ENCODE assay signal across 9 mouse cellular contexts in genomic region chr16:95833455-95833854, GRCm38 (mm10).
DNase-seq lines count a peak whose midpoint lies in the region; ATAC-seq and TF ChIP-seq lines count a peak whose summit lies in the region.
"Had no signal": no experiment of that assay in that cellular context is flagged by ENCODE, and none has a peak within 500 bp of the region (broad histone marks: within the 10 kb centered on the region; RNA-seq: fewer than 3 reads in every experiment).

No protein-coding gene starts in this region.

- H3K27ac ChIP-seq in hindbrain, embryonic 13.5 days, result 0 out of 2 replicates have a peak overlapping the region, but pooled peaks have one; percentile 6
- H3K27ac ChIP-seq in hindbrain, embryonic 12.5 days, result no peak overlapping the region
- H3K27ac ChIP-seq in left cerebral cortex, adult 2 months, result no peak overlapping the region
- H3K27ac ChIP-seq in hindbrain, embryonic 11.5 days (ENCODE audit: low read depth, low read length), result no peak overlapping the region

- H3K4me3 ChIP-seq in hindbrain, embryonic 13.5 days, result no peak overlapping the region
- no peak overlapping the region for H3K4me3 ChIP-seq in hindbrain, embryonic 12.5 days
- no peak overlapping the region for H3K4me3 ChIP-seq in left cerebral cortex, adult 2 months
- no peak overlapping the region for H3K4me3 ChIP-seq in hindbrain, embryonic 11.5 days (ENCODE audit: low read depth, low read length)

- H3K4me2 ChIP-seq in hindbrain, embryonic 13.5 days, result no peak overlapping the region
- no peak overlapping the region for H3K4me2 ChIP-seq in hindbrain, embryonic 12.5 days (replicated peaks)
- H3K4me2 ChIP-seq in hindbrain, embryonic 11.5 days (replicated peaks; ENCODE audit: low read depth, low read length), result no peak overlapping the region

- no peak for TF ChIP-seq POLR2A in brain, embryonic 14.5 days (IDR thresholded peaks at IDR 0.05; ENCODE audit: borderline replicate concordance, extremely low read depth, insufficient read depth, insufficient read length, poor library complexity, severe bottlenecking)

- no peaks in the 10 kb centered on the region for H3K36me3 ChIP-seq in hindbrain, embryonic 13.5 days
- no peaks in the 10 kb centered on the region for H3K36me3 ChIP-seq in hindbrain, embryonic 12.5 days
- H3K36me3 ChIP-seq in hindbrain, embryonic 11.5 days (ENCODE audit: control insufficient read depth, insufficient read depth, low read length), result no peaks in the 10 kb centered on the region

- peak; percentile 31 for DNase-seq in brain, embryonic 14.5 days (ENCODE audit: low read depth)
- peak; percentile 43 to 50 for DNase-seq in heart, postnatal 14 days
- DNase-seq in lung, postnatal 4 days, result peak; percentile 64 to 80
- no peak for DNase-seq in thymus, postnatal 4 days
- no peak for DNase-seq in left cerebral cortex, adult 2 months (ENCODE audit: extremely low spot score in 1 of 2, low spot score in 2 of 2)
- DNase-seq in hindbrain, embryonic 11.5 days (ENCODE audit: low spot score), result no peak
- DNase-seq: adrenal gland, adult 8-10 months had no signal

- no peak for ATAC-seq in hindbrain, embryonic 13.5 days (ENCODE audit: low FRiP score)
- no peak for ATAC-seq in hindbrain, embryonic 12.5 days (ENCODE audit: low FRiP score)
- ATAC-seq in hindbrain, embryonic 11.5 days (ENCODE audit: low FRiP score), result no peak

- WGBS in hindbrain, embryonic 13.5 days, result 66% methylated on average over 10 of the region's 10 CpGs
- 73% methylated on average over 10 of the region's 10 CpGs for WGBS in hindbrain, embryonic 12.5 days
- WGBS in hindbrain, embryonic 11.5 days, result 67% methylated on average over 10 of the region's 10 CpGs

- H3K4me1 ChIP-seq in hindbrain, embryonic 13.5 days (replicated peaks), result peaks cover 37% of the 10 kb centered on the region
- peaks cover 17% of the 10 kb centered on the region for H3K4me1 ChIP-seq in hindbrain, embryonic 12.5 days
- H3K4me1 ChIP-seq in hindbrain, embryonic 11.5 days (replicated peaks; ENCODE audit: control insufficient read depth, insufficient read depth, low read length), result no peaks in the 10 kb centered on the region

- H3K9me3 ChIP-seq in hindbrain, embryonic 13.5 days, result no peaks in the 10 kb centered on the region
- H3K9me3 ChIP-seq in hindbrain, embryonic 12.5 days (replicated peaks), result no peaks in the 10 kb centered on the region
- no peaks in the 10 kb centered on the region for H3K9me3 ChIP-seq in hindbrain, embryonic 11.5 days (ENCODE audit: control insufficient read depth, low read length)

- H3K9ac ChIP-seq in hindbrain, embryonic 13.5 days, result no peak overlapping the region
- no peak overlapping the region for H3K9ac ChIP-seq in hindbrain, embryonic 12.5 days
- no peak overlapping the region for H3K9ac ChIP-seq in hindbrain, embryonic 11.5 days (ENCODE audit: low read depth, low read length)

- intact Hi-C loops in heart, postnatal 14 days (cut with DNase I), result loop anchor here (2.0 kb wide), 2 partner anchors 27 to 131 kb away; partner anchors contain the start of gene Ets2
- intact Hi-C loops in left cerebral cortex, adult 2 months (cut with DNase I), result loop anchor here (5.0 kb wide), 1 partner anchor 114 kb away; no protein-coding TSS in a partner anchor

- no peak for TF ChIP-seq CTCF in brain, embryonic 14.5 days (IDR thresholded peaks at IDR 0.05; ENCODE audit: borderline replicate concordance, extremely low read depth, insufficient read depth, insufficient read length)
- TF ChIP-seq CTCF in left cerebral cortex, adult 2 months (IDR thresholded peaks at IDR 0.05), result no peak

- H3K27me3 ChIP-seq in hindbrain, embryonic 13.5 days, result no peaks in the 10 kb centered on the region
- no peaks in the 10 kb centered on the region for H3K27me3 ChIP-seq in hindbrain, embryonic 12.5 days
- H3K27me3 ChIP-seq in hindbrain, embryonic 11.5 days (ENCODE audit: control insufficient read depth, insufficient read depth, low read length), result no peaks in the 10 kb centered on the region

Comparison
In these comparisons a context has a peak if more than half of its experiments do, and no peak if none do; other contexts are left out.
1. DNase-seq: peak in brain, embryonic 14.5 days (single experiment), heart, postnatal 14 days (2 of 2) and lung, postnatal 4 days (2 of 2); none in thymus, postnatal 4 days (single experiment), left cerebral cortex, adult 2 months (0 of 2) and hindbrain, embryonic 11.5 days (single experiment).